ENCODE assay signal across 12 mouse cellular contexts in the genomic region with DNA sequence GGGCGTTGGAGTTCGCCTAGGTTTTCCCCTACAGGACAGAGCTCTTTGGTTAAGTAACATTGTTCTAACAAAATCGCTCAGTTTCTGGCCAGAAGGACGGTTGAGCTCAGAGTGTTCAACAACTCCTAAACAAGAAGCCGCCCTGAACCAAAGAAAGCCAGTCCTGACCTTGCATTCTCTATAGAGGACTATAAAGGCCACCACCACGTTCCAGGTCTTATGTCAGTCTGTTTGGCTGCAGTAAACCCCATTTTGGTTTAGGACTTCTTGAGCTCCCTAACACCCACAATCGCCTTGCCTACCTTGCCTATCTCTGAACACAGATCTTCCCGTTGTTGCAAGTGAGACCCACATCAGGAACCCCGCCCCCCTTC. TPM values are rescaled to one million over a fixed set of nuclear protein-coding genes. Genes with fewer than 3 reads are reported as not detected.
DNase-seq lines count a peak whose midpoint lies in the region; ATAC-seq and TF ChIP-seq lines count a peak whose summit lies in the region.
"Had no signal": no experiment of that assay in that cellular context is flagged by ENCODE, and none has a peak within 500 bp of the region (broad histone marks: within the 10 kb centered on the region; RNA-seq: fewer than 3 reads in every experiment).

No protein-coding gene starts in this region.

- TF ChIP-seq CTCF in intestine, postnatal 0 days (IDR thresholded peaks at IDR 0.05; ENCODE audit: low read depth): no peak

- peaks cover 5% of the 10 kb centered on the region; the same call in 1 of the 2 replicates for H3K27me3 ChIP-seq in liver, embryonic 11.5 days (replicated peaks; ENCODE audit: control insufficient read depth, insufficient read depth, low read length)
- H3K27me3 ChIP-seq in forebrain, embryonic 10.5 days (ENCODE audit: poor library complexity, severe bottlenecking): peaks cover 25% of the 10 kb centered on the region
- H3K27me3 ChIP-seq in intestine, postnatal 0 days (replicated peaks; ENCODE audit: control insufficient read depth, insufficient read depth, low read length): 0 out of 2 replicates have a peak, but pooled peaks cover 12% of the 10 kb centered on the region
- H3K27me3 ChIP-seq in neural tube, embryonic 14.5 days (ENCODE audit: control insufficient read depth, insufficient read depth, low read length): no peaks in the 10 kb centered on the region

- no peak overlapping the region for H3K9ac ChIP-seq in liver, embryonic 11.5 days (ENCODE audit: low read depth, low read length)
- H3K9ac ChIP-seq in intestine, postnatal 0 days (ENCODE audit: low read depth, low read length): no peak overlapping the region
- 0 out of 2 replicates have a peak overlapping the region, but pooled peaks have one; percentile 41 for H3K9ac ChIP-seq in neural tube, embryonic 14.5 days (replicated peaks; ENCODE audit: low read depth, low read length)

- no peaks in the 10 kb centered on the region for H3K4me1 ChIP-seq in liver, embryonic 11.5 days (replicated peaks; ENCODE audit: control insufficient read depth, insufficient read depth, low read length)
- H3K4me1 ChIP-seq in forebrain, embryonic 10.5 days: peaks cover 12% of the 10 kb centered on the region
- no peaks in the 10 kb centered on the region for H3K4me1 ChIP-seq in intestine, postnatal 0 days (replicated peaks; ENCODE audit: control insufficient read depth, insufficient read depth, low read length)
- no peaks in the 10 kb centered on the region for H3K4me1 ChIP-seq in neural tube, embryonic 14.5 days (ENCODE audit: control insufficient read depth, insufficient read depth, low read length)

- ATAC-seq in liver, embryonic 11.5 days (replicated peaks; ENCODE audit: low FRiP score): no peak
- ATAC-seq in intestine, postnatal 0 days: no peak
- no peak; the same call in 1 of the 2 replicates for ATAC-seq in neural tube, embryonic 14.5 days (ENCODE audit: low read depth)

- peak overlapping the region; percentile 71 for H3K4me2 ChIP-seq in liver, embryonic 11.5 days
- H3K4me2 ChIP-seq in intestine, postnatal 0 days (replicated peaks; ENCODE audit: low read depth): peak overlapping the region; percentile 62
- H3K4me2 ChIP-seq in neural tube, embryonic 14.5 days (ENCODE audit: low read depth, low read length): peak overlapping the region; percentile 73

- H3K27ac ChIP-seq in liver, embryonic 11.5 days (ENCODE audit: low read depth, low read length): no peak overlapping the region
- peak overlapping the region; percentile 76; the same call in 1 of the 2 replicates for H3K27ac ChIP-seq in forebrain, embryonic 10.5 days
- H3K27ac ChIP-seq in intestine, postnatal 0 days (ENCODE audit: low read depth, low read length): no peak overlapping the region
- no peak overlapping the region for H3K27ac ChIP-seq in neural tube, embryonic 14.5 days (ENCODE audit: low read depth, low read length)
- H3K27ac ChIP-seq: macrophage had no signal

- H3K36me3 ChIP-seq in liver, embryonic 11.5 days (ENCODE audit: control insufficient read depth, insufficient read depth, low read length): no peaks in the 10 kb centered on the region
- no peaks in the 10 kb centered on the region for H3K36me3 ChIP-seq in forebrain, embryonic 10.5 days (replicated peaks)
- no peaks in the 10 kb centered on the region for H3K36me3 ChIP-seq in intestine, postnatal 0 days (ENCODE audit: control insufficient read depth, insufficient read depth)
- H3K36me3 ChIP-seq in neural tube, embryonic 14.5 days (ENCODE audit: control insufficient read depth, insufficient read depth, low read length): no peaks in the 10 kb centered on the region

- H3K9me3 ChIP-seq in liver, embryonic 11.5 days (ENCODE audit: control insufficient read depth, low read length): no peaks in the 10 kb centered on the region
- H3K9me3 ChIP-seq in forebrain, embryonic 10.5 days: peaks cover 10% of the 10 kb centered on the region
- H3K9me3 ChIP-seq in intestine, postnatal 0 days (ENCODE audit: control insufficient read depth): no peaks in the 10 kb centered on the region
- no peaks in the 10 kb centered on the region for H3K9me3 ChIP-seq in neural tube, embryonic 14.5 days (ENCODE audit: control insufficient read depth, low read length)

- DNase-seq in liver, embryonic 11.5 days (ENCODE audit: low spot score): peak; percentile 43
- no peak for DNase-seq in liver
- DNase-seq in forebrain, embryonic 10.5 days (ENCODE audit: extremely low spot score, low spot score): no peak
- no peak for DNase-seq in adrenal gland, postnatal 25 days
- DNase-seq in T-cell, adult 2 months (ENCODE audit: low spot score): no peak
- DNase-seq in adipocyte (ENCODE audit: low spot score): no peak
- DNase-seq: cerebellum, adult 2 months had no signal

- WGBS in liver, embryonic 11.5 days: 11% methylated on average over 9 of the region's 9 CpGs
- 15% methylated on average over 9 of the region's 9 CpGs for WGBS in forebrain, embryonic 10.5 days
- WGBS in intestine, postnatal 0 days: 16% methylated on average over 9 of the region's 9 CpGs
- 22% methylated on average over 9 of the region's 9 CpGs for WGBS in neural tube, embryonic 14.5 days

- H3K4me3 ChIP-seq in liver, embryonic 11.5 days (ENCODE audit: low read depth, low read length): peak overlapping the region; percentile 44
- peak overlapping the region; percentile 63 for H3K4me3 ChIP-seq in forebrain, embryonic 10.5 days
- H3K4me3 ChIP-seq in intestine, postnatal 0 days (ENCODE audit: low read depth, low read length): peak overlapping the region; percentile 29
- H3K4me3 ChIP-seq in neural tube, embryonic 14.5 days (ENCODE audit: low read depth, low read length): peak overlapping the region; percentile 38

RNA-seq across cellular contexts. Expression of gene Dpy19l2, which starts 0.3 kb away (rescaled TPM):
- polyA plus RNA-seq in liver, embryonic 11.5 days (2014; fragmentation: Nextera tagmentation; extraction: Ambion mirVana): 0.08 TPM in 2 replicates
- polyA plus RNA-seq in forebrain, embryonic 10.5 days (2016; fragmentation: Nextera tagmentation; extraction: Ambion mirVana): 0.14 and 0.25 TPM in 2 replicates
- polyA plus RNA-seq in intestine, postnatal 0 days (2015; fragmentation: Nextera tagmentation; extraction: Ambion mirVana): not detected in 2 replicates
- polyA plus RNA-seq in neural tube, embryonic 14.5 days (2014; fragmentation: Nextera tagmentation; extraction: Ambion mirVana): 0.32 TPM in 2 replicates
- total RNA-seq in adrenal gland, postnatal 25 days (2021): not detected in 2 replicates
- total RNA-seq: hematopoietic stem cell, adult 5-6 weeks had no signal
- polyA plus RNA-seq: cerebellum, adult 2 months; macrophage; spleen, adult 2 months had no signal
